Mouse (Mus musculus) MEL (cell line): ENCODE results near the gene Klhdc9.

Experiments
- CTCF ChIP-seq, 3 experiments: IDR thresholded peaks in 2 of 3; conservative IDR thresholded peaks in 1 of 3; 2 replicates each; pipeline ENCODE4 v1.5.1; 2011 to 2012; ENCODE audit warnings: low read length in 3 of 3, low read depth in 2 of 3, mild to moderate bottlenecking in 2 of 3, improper control_type of control experiment in 1 of 3, inconsistent platforms in 1 of 3, mixed read lengths in 1 of 3, moderate library complexity in 1 of 3; ENCODE audit not compliant: control insufficient read depth in 1 of 3, insufficient read depth in 1 of 3, poor library complexity in 1 of 3, severe bottlenecking in 1 of 3
- EP300 ChIP-seq, 2 experiments: IDR thresholded peaks; 2 replicates each; pipeline ENCODE4 v1.6.1; 2011; ENCODE audit warnings: improper control_type of control experiment in 2 of 2, low read length in 2 of 2, low read depth in 1 of 2, mild to moderate bottlenecking in 1 of 2
- ETS1 ChIP-seq: IDR thresholded peaks from 2 replicates; pipeline ENCODE4 v1.6.1; 2012; ENCODE audit warnings: low read depth, mild to moderate bottlenecking, inconsistent platforms, low read length, improper control_type of control experiment, moderate library complexity
- GABPA ChIP-seq: IDR thresholded peaks from 2 replicates; pipeline ENCODE4 v1.6.1; 2012; ENCODE audit warnings: low read depth, mild to moderate bottlenecking, inconsistent platforms, low read length, improper control_type of control experiment, moderate library complexity
- MAFK ChIP-seq: IDR thresholded peaks from 2 replicates; pipeline ENCODE4 v1.6.1; 2011; ENCODE audit warnings: low read depth, mild to moderate bottlenecking, low read length, improper control_type of control experiment, borderline replicate concordance
- MAX ChIP-seq: IDR thresholded peaks from 2 replicates; pipeline ENCODE4 v1.6.1; 2011; ENCODE audit warnings: low read length, improper control_type of control experiment
- MYC ChIP-seq: IDR thresholded peaks from 2 replicates; pipeline ENCODE4 v1.6.1; 2011; ENCODE audit warnings: low read depth, mild to moderate bottlenecking, low read length, improper control_type of control experiment, moderate library complexity
- POLR2A ChIP-seq, 2 experiments: IDR thresholded peaks; 2 replicates each; pipeline ENCODE4 v1.6.1; 2011 to 2012; ENCODE audit warnings: low read length in 2 of 2, mild to moderate bottlenecking in 2 of 2, control low read depth in 1 of 2, improper control_type of control experiment in 1 of 2, low read depth in 1 of 2, moderate library complexity in 1 of 2; ENCODE audit not compliant: control insufficient read depth in 1 of 2, insufficient read depth in 1 of 2, poor library complexity in 1 of 2
- SMC3 ChIP-seq: IDR thresholded peaks from 2 replicates; pipeline ENCODE4 v1.6.1; 2011; ENCODE audit warnings: low read depth, low read length, improper control_type of control experiment
- TBP ChIP-seq: IDR thresholded peaks from 2 replicates; pipeline ENCODE4 v1.8.0; 2011; ENCODE audit warnings: low read depth, low read length, improper control_type of control experiment
- UBTF ChIP-seq: IDR thresholded peaks from 2 replicates; pipeline ENCODE4 v1.6.1; 2012; ENCODE audit warnings: low read depth, mild to moderate bottlenecking, inconsistent platforms, low read length, improper control_type of control experiment, moderate library complexity, borderline replicate concordance; ENCODE audit not compliant: insufficient read depth
- USF1 ChIP-seq: IDR thresholded peaks from 2 replicates; pipeline ENCODE4 v1.6.1; 2014; ENCODE audit warnings: low read depth, mild to moderate bottlenecking, inconsistent platforms, low read length, improper control_type of control experiment, moderate library complexity
- ZKSCAN1 ChIP-seq: IDR thresholded peaks from 2 replicates; pipeline ENCODE4 v1.6.1; 2012; ENCODE audit warnings: low read depth, mild to moderate bottlenecking, inconsistent platforms, low read length, improper control_type of control experiment, moderate library complexity
- ZNF384 ChIP-seq: IDR thresholded peaks from 2 replicates; pipeline ENCODE4 v1.6.1; 2012; ENCODE audit warnings: low read depth, mild to moderate bottlenecking, inconsistent platforms, low read length, improper control_type of control experiment

- TF ChIP-seq UBTF = no peak
- TF ChIP-seq CTCF (IDR thresholded peaks at IDR 0.05 in 2 of 3, conservative IDR thresholded peaks at IDR 0.05 in 1 of 3; ENCODE audit: control insufficient read depth in 1 of 3, insufficient read depth in 1 of 3, low read depth in 2 of 3, low read length in 3 of 3, poor library complexity in 1 of 3, severe bottlenecking in 1 of 3) = no peak
- no peak for TF ChIP-seq ETS1
- TF ChIP-seq MAX = no peak
- no peak for TF ChIP-seq ZNF384
- 0 out of 2 replicates have a peak, but pooled peaks have one; percentile 31 for TF ChIP-seq TBP
- TF ChIP-seq ZKSCAN1 = no peak
- no peak for TF ChIP-seq MAFK
- TF ChIP-seq POLR2A (IDR thresholded peaks at IDR 0.05; ENCODE audit: control insufficient read depth in 1 of 2, insufficient read depth in 1 of 2, low read depth in 1 of 2, low read length in 2 of 2, poor library complexity in 1 of 2) = peak in 1 of 2 experiments; percentile 44; a peak in 1 of 4 replicates
- no peak for TF ChIP-seq MYC
- TF ChIP-seq USF1 = no peak
- no peak; a peak in 1 of 4 replicates for TF ChIP-seq EP300 (IDR thresholded peaks at IDR 0.05; ENCODE audit: low read depth in 1 of 2, low read length in 2 of 2)
- no peak for TF ChIP-seq GABPA
- no peak for TF ChIP-seq SMC3
These were observed 31.0 kb downstream of the Klhdc9 start for GRCm38 (mm10) chr1:171329433-171330215.
